Mouse (Mus musculus) left cerebral cortex, adult 11 months (tissue): ENCODE data around the gene Ubl7.
"Not testable (repeated sequence)": the region's sequence is repeated elsewhere in the genome, so short reads cannot be mapped to it uniquely, and the experiment has no call there.

ENCODE experiments used
- DNase-seq: peaks from one replicate; pipeline ENCODE4 v3.0.0; 2022; ENCODE audit warnings: low spot score

Gene Ubl7

DNA sequence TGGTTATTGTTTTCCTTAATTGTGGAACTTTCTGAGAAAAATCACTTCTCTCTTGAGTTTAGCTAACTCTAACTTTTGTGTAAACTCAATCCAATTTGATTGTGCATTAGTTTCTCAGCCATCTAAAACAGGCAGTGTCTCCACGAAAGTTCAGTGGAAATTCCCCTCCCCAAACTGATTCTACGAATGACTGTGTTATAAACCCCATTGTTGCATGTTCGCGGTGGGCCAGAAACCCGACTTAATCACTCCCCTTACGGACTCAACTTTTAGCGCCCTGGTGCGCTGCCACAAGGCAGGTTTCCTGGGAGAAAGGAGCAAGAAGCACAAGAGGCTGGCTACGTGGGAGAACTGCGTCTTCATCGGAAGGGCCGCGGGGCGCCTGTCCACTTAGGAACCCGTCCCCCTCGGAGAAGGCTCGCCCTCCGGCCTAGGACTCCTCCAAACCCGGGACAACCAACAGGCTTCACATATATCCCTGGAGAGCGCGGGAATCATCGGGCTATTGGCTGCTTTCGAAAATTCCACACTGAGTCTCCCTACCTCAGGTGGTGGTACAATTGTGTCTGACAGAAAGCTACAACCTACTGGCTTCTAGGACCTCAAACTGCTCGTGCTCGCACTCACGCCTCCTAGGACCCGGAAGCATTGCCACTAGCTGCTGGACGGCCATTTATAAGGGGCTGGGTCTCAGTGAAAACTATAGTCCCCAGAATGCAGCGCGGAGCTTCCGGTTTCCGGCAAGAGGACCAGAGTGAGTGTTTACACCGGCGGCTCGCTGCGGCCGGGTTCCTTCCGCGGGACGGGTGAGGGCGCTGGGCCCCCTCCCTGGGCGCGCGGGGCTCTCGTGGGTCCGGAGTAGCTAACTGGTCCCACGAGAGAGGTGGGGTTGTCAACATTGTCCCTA, at the start of gene Ubl7:
TSS of gene Ubl7 (plus strand) at position 726 of the 907 bp plus-strand sequence.
- peak; percentile 86 for DNase-seq

GRCm38 (mm10) chr9:57861951-57862471, 48.8 kb upstream of the Ubl7 start:
- DNase-seq, result peak; percentile 70

GRCm38 (mm10) chr9:57864336-57864735, 46.4 kb upstream of the Ubl7 start:
- DNase-seq, result no peak

GRCm38 (mm10) chr9:57866530-57866929, 44.2 kb upstream of the Ubl7 start:
- DNase-seq, result peak; percentile 43

DNA sequence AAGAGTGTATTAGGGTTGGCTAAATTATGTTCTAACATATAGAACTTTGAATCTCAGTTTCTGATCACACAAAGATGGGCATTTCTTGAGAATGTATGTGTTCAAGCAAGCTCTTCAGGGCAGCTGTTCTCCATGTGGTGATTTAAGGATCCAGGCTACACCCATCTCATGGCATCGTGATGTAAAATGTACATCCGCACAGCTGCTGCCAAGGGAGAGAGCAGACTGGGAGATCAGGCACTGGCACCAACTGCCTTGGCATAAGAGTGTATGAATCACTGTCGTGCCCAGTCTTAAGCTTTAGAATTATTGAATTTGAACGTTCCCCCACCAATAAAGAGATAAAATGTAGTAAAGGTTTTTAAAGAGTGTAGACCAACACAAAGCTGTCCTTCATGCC, 43.5 kb upstream of the Ubl7 start:
- DNase-seq, result peak; percentile 31

- DNase-seq, result no peak
Observed at GRCm38 (mm10) chr9:57867880-57868279, 42.9 kb upstream of the Ubl7 start.

- no peak for DNase-seq
Observed at GRCm38 (mm10) chr9:57868767-57869166, 42.0 kb upstream of the Ubl7 start.

DNA sequence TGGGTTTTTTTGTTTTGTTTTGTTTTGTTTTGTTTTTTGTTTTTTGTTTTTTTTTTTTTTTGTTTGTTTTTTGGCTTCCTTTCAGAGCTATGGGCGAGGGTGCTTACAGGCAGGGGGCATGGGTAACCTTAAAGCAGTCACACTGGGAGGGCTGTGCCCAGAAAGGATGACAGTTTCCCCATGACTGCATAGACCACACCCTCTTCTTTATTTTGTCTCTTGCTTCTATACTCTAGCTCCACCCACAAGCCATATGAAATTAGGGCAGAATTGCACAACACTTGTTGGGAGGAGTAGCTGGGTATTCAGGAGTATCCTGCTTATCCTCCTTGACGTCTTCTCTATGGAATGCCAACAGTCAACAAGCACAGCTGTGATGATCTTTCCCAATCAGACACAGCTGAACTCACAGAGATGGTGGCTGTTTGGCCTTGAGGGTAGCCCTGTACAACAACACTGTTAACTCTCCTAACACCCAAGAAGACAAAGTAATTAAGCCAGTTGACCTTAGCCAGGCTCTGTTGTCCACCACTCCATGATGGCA, 40.4 kb upstream of the Ubl7 start:
- DNase-seq, result no peak

- DNase-seq, result no peak
Observed at GRCm38 (mm10) chr9:57874134-57874533, 36.6 kb upstream of the Ubl7 start.

GRCm38 (mm10) chr9:57874994-57875393, 35.8 kb upstream of the Ubl7 start:
- DNase-seq, result no peak

DNA sequence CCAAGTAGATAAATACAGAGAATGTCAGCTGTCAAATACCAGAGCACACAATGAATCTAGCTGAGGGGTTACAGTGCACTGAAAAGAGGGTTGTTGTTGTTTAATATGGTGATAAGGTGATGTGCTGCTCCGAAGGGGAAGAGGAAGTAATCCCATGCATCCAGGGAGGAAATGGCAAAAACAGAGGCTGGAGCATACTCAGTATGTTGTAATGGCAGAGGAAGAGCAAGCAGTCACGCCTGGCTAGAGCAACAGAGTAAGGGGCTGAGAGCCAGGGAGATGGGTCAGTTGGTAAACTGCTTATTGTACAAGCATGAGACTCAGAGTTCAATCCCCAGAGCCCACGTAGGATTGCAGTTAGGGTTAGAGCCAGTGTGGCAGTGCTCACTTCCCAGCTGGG, 31.6 kb upstream of the Ubl7 start:
- no peak for DNase-seq

GRCm38 (mm10) chr9:57880278-57880677, 30.5 kb upstream of the Ubl7 start:
- no peak for DNase-seq

DNA sequence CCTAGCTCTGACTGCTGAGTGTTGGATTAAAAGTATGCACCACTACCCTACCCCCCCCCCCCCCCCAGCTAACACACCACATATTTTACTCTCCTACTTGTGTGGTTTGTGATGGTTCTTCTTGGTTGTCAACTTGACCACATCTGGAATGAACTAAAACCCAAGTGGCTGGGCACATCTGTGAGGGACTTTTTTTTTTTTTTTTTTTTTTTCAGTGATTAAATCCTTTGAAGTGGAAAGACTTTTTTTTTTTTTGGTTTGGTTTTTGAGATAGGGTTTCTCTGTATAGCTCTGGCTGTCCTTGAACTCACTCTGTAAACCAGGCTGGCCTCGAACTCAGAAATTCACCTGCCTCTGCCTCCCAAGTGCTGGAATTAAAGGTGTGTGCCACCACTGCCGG, 29.0 kb upstream of the Ubl7 start:
- DNase-seq, result not testable (repeated sequence)

GRCm38 (mm10) chr9:57883413-57883812, 27.4 kb upstream of the Ubl7 start:
- no peak for DNase-seq

DNA sequence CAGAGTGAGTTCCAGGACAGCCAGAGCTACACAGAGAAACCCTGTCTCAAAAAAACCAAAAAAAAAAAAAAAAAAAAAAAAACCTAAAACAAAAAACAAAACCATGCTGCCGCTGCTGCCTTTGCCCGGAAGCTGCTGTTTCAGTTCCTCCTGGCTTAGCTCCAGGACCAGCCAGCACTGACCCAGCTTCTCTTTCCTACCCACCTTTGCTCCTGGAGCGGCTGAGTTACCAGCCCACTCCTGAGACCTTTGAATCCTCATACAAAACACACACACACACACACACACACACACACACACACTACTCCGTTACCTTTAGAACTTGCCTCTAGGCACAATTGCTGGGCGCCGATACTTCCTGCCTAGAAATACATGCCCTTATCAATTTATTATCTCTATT, 22.7 kb upstream of the Ubl7 start:
- DNase-seq, result no peak

DNA sequence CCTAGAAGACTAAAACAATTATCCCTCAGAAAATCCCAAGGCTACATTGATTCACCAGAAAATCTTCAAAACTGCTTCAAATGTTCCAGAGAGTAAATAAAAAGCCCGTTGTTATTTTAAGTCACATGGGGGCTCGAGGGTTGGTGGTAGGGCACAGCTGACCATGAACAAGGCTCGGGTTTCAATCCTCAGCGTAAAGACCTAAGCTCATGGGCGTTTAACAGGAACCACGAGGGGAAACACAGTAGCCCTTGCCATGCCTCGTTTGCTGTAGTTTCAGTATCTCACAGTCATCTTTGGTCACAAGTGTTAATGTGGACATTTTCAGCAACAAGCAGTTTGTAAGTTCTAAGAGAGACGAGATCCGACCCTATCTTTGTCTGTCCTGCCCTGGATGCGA, 10.3 kb upstream of the Ubl7 start:
- no peak for DNase-seq

DNA sequence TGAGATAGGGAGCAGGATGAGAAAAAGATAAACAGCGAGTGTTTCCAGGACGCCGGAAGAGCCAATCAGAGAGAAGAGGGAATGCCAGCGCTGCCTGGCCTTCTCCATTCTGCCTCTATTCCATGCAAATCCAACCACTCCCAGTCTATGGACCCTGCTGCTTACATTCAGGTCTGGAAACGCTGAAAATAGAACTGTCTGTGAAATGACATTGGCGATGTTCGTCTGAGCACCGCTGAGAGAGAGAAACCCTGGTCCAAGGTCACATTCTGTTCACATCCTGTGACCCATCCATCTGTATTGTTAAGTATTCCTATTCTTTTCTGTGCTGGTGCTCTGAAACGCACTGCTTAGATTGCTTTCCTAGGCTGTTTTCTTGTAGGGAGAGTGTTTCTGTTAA, 9.6 kb upstream of the Ubl7 start:
- no peak for DNase-seq

DNA sequence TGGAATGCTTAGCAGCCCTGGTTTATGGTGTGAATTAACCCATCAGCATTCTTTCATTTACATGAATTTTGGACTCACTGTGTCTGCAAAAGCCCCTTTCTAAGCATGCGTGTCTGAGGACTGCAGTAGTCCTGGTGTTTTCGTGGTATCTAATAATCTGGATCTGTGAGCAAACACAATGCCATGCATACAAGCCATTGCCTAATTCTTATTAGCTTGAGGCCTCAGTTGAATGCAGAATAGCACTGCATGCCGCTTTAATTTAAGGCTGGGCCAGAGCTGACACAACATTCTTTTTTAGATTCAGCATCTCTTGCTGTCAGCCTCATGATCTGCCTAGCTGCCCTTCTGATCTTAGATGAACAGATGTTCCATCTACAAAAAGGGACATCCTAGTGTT, 9.2 kb upstream of the Ubl7 start:
- DNase-seq, result no peak

DNA sequence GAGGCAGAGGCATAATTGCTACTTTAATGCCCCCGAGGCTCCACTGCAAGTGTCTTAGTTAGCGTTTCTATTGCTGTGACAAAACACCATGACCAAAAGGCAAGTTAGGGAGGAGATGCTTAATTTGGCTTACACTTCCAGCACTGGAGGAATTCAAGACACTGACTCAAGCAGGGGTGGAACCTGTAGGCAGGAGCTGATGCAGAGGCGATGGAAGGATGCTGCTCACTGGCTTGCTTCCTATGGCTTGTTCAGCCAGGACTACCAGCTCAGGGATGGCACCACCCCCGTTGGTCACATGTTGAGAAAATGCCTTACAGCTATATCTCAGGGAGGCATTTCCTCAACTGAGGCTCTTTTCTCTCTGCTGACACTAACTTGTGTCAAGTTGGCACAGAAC, 8.6 kb upstream of the Ubl7 start:
- DNase-seq, result no peak

DNA sequence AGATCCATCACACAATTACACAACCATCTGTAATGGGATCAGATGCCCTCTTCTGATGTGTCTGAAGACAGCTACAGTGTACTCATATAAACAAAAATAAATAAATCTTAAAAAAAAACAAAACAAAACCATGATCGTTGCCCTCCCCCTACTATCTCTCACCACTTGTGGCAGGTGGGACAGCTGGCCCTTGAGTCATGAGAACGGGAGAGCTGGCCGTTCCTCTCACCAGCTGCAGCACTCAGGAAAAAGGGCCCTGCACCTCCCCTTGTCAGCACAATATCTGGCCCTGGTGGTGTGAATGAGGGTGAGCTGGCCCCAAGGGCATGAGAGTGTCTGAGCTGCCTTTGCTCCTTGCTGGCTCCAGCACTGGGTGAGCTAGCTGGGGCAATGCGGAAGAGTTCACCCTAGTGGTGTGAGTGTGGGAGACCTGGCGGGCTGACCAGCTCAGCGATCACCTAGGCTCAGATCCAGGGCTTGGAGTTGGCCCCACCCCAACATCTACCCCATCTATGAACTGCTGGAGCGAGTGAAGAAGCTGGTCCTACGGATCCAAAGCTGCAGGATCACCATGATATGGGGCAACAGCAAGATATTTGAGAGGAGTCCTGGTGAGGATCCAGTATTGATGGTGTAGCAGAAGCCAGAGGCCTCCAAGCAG, 7.1 kb upstream of the Ubl7 start:
- no peak for DNase-seq

- DNase-seq, result no peak
Observed at GRCm38 (mm10) chr9:57904250-57904644, 6.5 kb upstream of the Ubl7 start.

GRCm38 (mm10) chr9:57907206-57907605, 3.6 kb upstream of the Ubl7 start:
- DNase-seq, result no peak

DNA sequence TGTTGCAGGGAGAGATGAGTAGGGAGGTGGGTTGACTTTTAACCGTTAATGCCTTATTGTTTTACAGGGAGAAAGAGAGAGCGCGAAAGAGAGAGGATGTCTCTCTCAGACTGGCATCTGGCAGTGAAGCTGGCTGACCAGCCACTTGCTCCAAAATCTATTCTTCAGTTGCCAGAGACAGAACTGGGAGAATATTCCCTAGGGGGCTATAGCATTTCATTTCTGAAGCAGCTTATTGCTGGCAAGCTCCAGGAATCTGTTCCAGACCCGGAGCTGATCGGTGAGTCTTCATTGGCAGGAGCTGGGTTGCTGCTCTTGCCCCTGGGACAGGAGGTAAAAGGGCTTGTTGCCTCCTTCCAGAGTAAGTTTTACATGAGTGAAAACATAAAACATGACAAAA, 1.8 kb downstream of the Ubl7 start:
- DNase-seq, result no peak
